Mouse (Mus musculus) MEL (cell line): Measurements from ENCODE around the gene Resp18. TPM values are rescaled to one million over a fixed set of nuclear protein-coding genes. Genes with fewer than 3 reads are reported as not detected.

Experiments
- DNase-seq: peaks from one replicate; pipeline ENCODE4 v3.0.0; 2011; ENCODE audit warnings: low read depth, low spot score
- H3K27ac ChIP-seq: 2 replicates; pipeline ENCODE4 v1.5.1; 2012; ENCODE audit warnings: low read depth, mild to moderate bottlenecking, control low read depth, low read length, moderate library complexity; ENCODE audit not compliant: control insufficient read depth
- H3K27me3 ChIP-seq, 2 experiments: fragments of 150-350 bp in 1 of 2; sonication (generic) in 1 of 2; 2 replicates each; pipeline ENCODE4 v1.6.1; 2012; ENCODE audit warnings: low read length in 2 of 2, mild to moderate bottlenecking in 2 of 2, improper control_type of control experiment in 1 of 2, moderate library complexity in 1 of 2; ENCODE audit not compliant: insufficient read depth in 2 of 2, control insufficient read depth in 1 of 2
- H3K36me3 ChIP-seq, 2 experiments: 2 replicates each; pipeline ENCODE4 v1.6.1; 2012 to 2014; ENCODE audit warnings: low read length in 2 of 2, improper control_type of control experiment in 1 of 2, inconsistent platforms in 1 of 2, mild to moderate bottlenecking in 1 of 2; ENCODE audit not compliant: insufficient read depth in 2 of 2, control insufficient read depth in 1 of 2
- H3K4me1 ChIP-seq, 2 experiments: fragments of 150-350 bp in 1 of 2; sonication (generic) in 1 of 2; 2 replicates each; pipeline ENCODE4 v1.6.1; 2012; ENCODE audit warnings: low read length in 2 of 2, improper control_type of control experiment in 1 of 2, mild to moderate bottlenecking in 1 of 2; ENCODE audit not compliant: insufficient read depth in 2 of 2, control insufficient read depth in 1 of 2
- H3K4me3 ChIP-seq, 2 experiments: fragments of 150-350 bp in 1 of 2; sonication (generic) in 1 of 2; 2 replicates each; pipeline ENCODE4 v1.5.1; 2012; ENCODE audit warnings: low read depth in 2 of 2, low read length in 2 of 2, mild to moderate bottlenecking in 2 of 2, moderate library complexity in 2 of 2, control low read depth in 1 of 2, improper control_type of control experiment in 1 of 2; ENCODE audit not compliant: control insufficient read depth in 1 of 2, insufficient read depth in 1 of 2
- H3K79me2 ChIP-seq: 2 replicates; pipeline ENCODE4 v1.6.1; 2012; ENCODE audit warnings: mild to moderate bottlenecking, low read length, moderate library complexity; ENCODE audit not compliant: control insufficient read depth, poor library complexity, insufficient read depth
- H3K9ac ChIP-seq: 2 replicates; pipeline ENCODE4 v1.6.1; 2012; ENCODE audit warnings: low read depth, mild to moderate bottlenecking, control low read depth, low read length, moderate library complexity; ENCODE audit not compliant: control insufficient read depth, poor library complexity, severe bottlenecking
- H3K9me3 ChIP-seq: fragments of 150-350 bp; sonication (generic); replicated peaks from 2 replicates; pipeline ENCODE4 v1.6.1; 2012; ENCODE audit warnings: mild to moderate bottlenecking, low read length, improper control_type of control experiment, moderate library complexity; ENCODE audit not compliant: insufficient read depth
- CHD1 ChIP-seq: IDR thresholded peaks from 2 replicates; pipeline ENCODE4 v1.6.1; 2012; ENCODE audit warnings: low read depth, mild to moderate bottlenecking, inconsistent platforms, low read length, improper control_type of control experiment
- CHD2 ChIP-seq: IDR thresholded peaks from 2 replicates; pipeline ENCODE4 v1.6.1; 2011; ENCODE audit warnings: low read length, improper control_type of control experiment
- CTCF ChIP-seq, 3 experiments: IDR thresholded peaks in 2 of 3; conservative IDR thresholded peaks in 1 of 3; 2 replicates each; pipeline ENCODE4 v1.5.1; 2011 to 2012; ENCODE audit warnings: low read length in 3 of 3, low read depth in 2 of 3, mild to moderate bottlenecking in 2 of 3, improper control_type of control experiment in 1 of 3, inconsistent platforms in 1 of 3, mixed read lengths in 1 of 3, moderate library complexity in 1 of 3; ENCODE audit not compliant: control insufficient read depth in 1 of 3, insufficient read depth in 1 of 3, poor library complexity in 1 of 3, severe bottlenecking in 1 of 3
- E2F4 ChIP-seq: IDR thresholded peaks from 2 replicates; pipeline ENCODE4 v1.6.1; 2011; ENCODE audit warnings: low read depth, low read length, improper control_type of control experiment, borderline replicate concordance
- ELF1 ChIP-seq: IDR thresholded peaks from 2 replicates; pipeline ENCODE4 v1.6.1; 2014; ENCODE audit warnings: low read depth, mild to moderate bottlenecking, inconsistent platforms, low read length, improper control_type of control experiment, moderate library complexity
- EP300 ChIP-seq, 2 experiments: IDR thresholded peaks; 2 replicates each; pipeline ENCODE4 v1.6.1; 2011; ENCODE audit warnings: improper control_type of control experiment in 2 of 2, low read length in 2 of 2, low read depth in 1 of 2, mild to moderate bottlenecking in 1 of 2
- ETS1 ChIP-seq: IDR thresholded peaks from 2 replicates; pipeline ENCODE4 v1.6.1; 2012; ENCODE audit warnings: low read depth, mild to moderate bottlenecking, inconsistent platforms, low read length, improper control_type of control experiment, moderate library complexity
- GABPA ChIP-seq: IDR thresholded peaks from 2 replicates; pipeline ENCODE4 v1.6.1; 2012; ENCODE audit warnings: low read depth, mild to moderate bottlenecking, inconsistent platforms, low read length, improper control_type of control experiment, moderate library complexity
- GATA1 ChIP-seq: IDR thresholded peaks from 2 replicates; pipeline ENCODE4 v1.6.1; 2011; ENCODE audit warnings: low read depth, low read length, improper control_type of control experiment
- HCFC1 ChIP-seq: IDR thresholded peaks from 2 replicates; pipeline ENCODE4 v1.6.1; 2012; ENCODE audit warnings: low read depth, mild to moderate bottlenecking, inconsistent platforms, low read length, improper control_type of control experiment, moderate library complexity
- KAT2A ChIP-seq: conservative IDR thresholded peaks from 2 replicates; pipeline ENCODE4 v1.6.1; 2012; ENCODE audit warnings: low read depth, low read length, improper control_type of control experiment, inconsistent platforms
- MAX ChIP-seq: IDR thresholded peaks from 2 replicates; pipeline ENCODE4 v1.6.1; 2011; ENCODE audit warnings: low read length, improper control_type of control experiment
- MEF2A ChIP-seq: IDR thresholded peaks from 2 replicates; pipeline ENCODE4 v1.6.1; 2014; ENCODE audit warnings: low read depth, mild to moderate bottlenecking, inconsistent platforms, low read length, improper control_type of control experiment; ENCODE audit not compliant: poor library complexity, insufficient replicate concordance, severe bottlenecking; ENCODE audit errors: extremely low read depth
- MXI1 ChIP-seq: IDR thresholded peaks from 2 replicates; pipeline ENCODE4 v1.6.1; 2011; ENCODE audit warnings: mild to moderate bottlenecking, low read depth, low read length, improper control_type of control experiment
- MYC ChIP-seq: IDR thresholded peaks from 2 replicates; pipeline ENCODE4 v1.6.1; 2011; ENCODE audit warnings: low read depth, mild to moderate bottlenecking, low read length, improper control_type of control experiment, moderate library complexity
- NRF1 ChIP-seq: IDR thresholded peaks from 2 replicates; pipeline ENCODE4 v1.6.1; 2014; ENCODE audit warnings: low read depth, mild to moderate bottlenecking, inconsistent platforms, low read length, improper control_type of control experiment, moderate library complexity; ENCODE audit not compliant: poor library complexity, insufficient read depth, severe bottlenecking
- POLR2A ChIP-seq, 2 experiments: IDR thresholded peaks; 2 replicates each; pipeline ENCODE4 v1.6.1; 2011 to 2012; ENCODE audit warnings: low read length in 2 of 2, mild to moderate bottlenecking in 2 of 2, control low read depth in 1 of 2, improper control_type of control experiment in 1 of 2, low read depth in 1 of 2, moderate library complexity in 1 of 2; ENCODE audit not compliant: control insufficient read depth in 1 of 2, insufficient read depth in 1 of 2, poor library complexity in 1 of 2
- POLR2AphosphoS2 ChIP-seq: IDR thresholded peaks from 2 replicates; pipeline ENCODE4 v1.6.1; 2011; ENCODE audit warnings: low read length, improper control_type of control experiment
- POLR2AphosphoS5 ChIP-seq: IDR thresholded peaks from 2 replicates; pipeline ENCODE4 v1.6.1; 2012; ENCODE audit warnings: low read depth, borderline replicate concordance, mild to moderate bottlenecking, inconsistent platforms, low read length, moderate library complexity, mixed read lengths
- RAD21 ChIP-seq: IDR thresholded peaks from 2 replicates; pipeline ENCODE4 v1.6.1; 2011; ENCODE audit warnings: mild to moderate bottlenecking, low read depth, low read length, improper control_type of control experiment
- RCOR1 ChIP-seq: IDR thresholded peaks from 2 replicates; pipeline ENCODE4 v1.6.1; 2012; ENCODE audit warnings: low read depth, mild to moderate bottlenecking, inconsistent platforms, low read length, improper control_type of control experiment
- SIN3A ChIP-seq: IDR thresholded peaks from 2 replicates; pipeline ENCODE4 v1.6.1; 2012; ENCODE audit warnings: low read length, improper control_type of control experiment, inconsistent platforms
- SMC3 ChIP-seq: IDR thresholded peaks from 2 replicates; pipeline ENCODE4 v1.6.1; 2011; ENCODE audit warnings: low read depth, low read length, improper control_type of control experiment
- TAL1 ChIP-seq: IDR thresholded peaks from 2 replicates; pipeline ENCODE4 v1.6.1; 2012; ENCODE audit warnings: mild to moderate bottlenecking, inconsistent platforms, low read length, moderate library complexity, mixed read lengths
- TBP ChIP-seq: IDR thresholded peaks from 2 replicates; pipeline ENCODE4 v1.8.0; 2011; ENCODE audit warnings: low read depth, low read length, improper control_type of control experiment
- TCF12 ChIP-seq: IDR thresholded peaks from 2 replicates; pipeline ENCODE4 v1.6.1; 2014; ENCODE audit warnings: low read depth, mild to moderate bottlenecking, inconsistent platforms, low read length, improper control_type of control experiment, moderate library complexity
- UBTF ChIP-seq: IDR thresholded peaks from 2 replicates; pipeline ENCODE4 v1.6.1; 2012; ENCODE audit warnings: low read depth, mild to moderate bottlenecking, inconsistent platforms, low read length, improper control_type of control experiment, moderate library complexity, borderline replicate concordance; ENCODE audit not compliant: insufficient read depth
- USF1 ChIP-seq: IDR thresholded peaks from 2 replicates; pipeline ENCODE4 v1.6.1; 2014; ENCODE audit warnings: low read depth, mild to moderate bottlenecking, inconsistent platforms, low read length, improper control_type of control experiment, moderate library complexity
- ZC3H11A ChIP-seq: IDR thresholded peaks from 2 replicates; pipeline ENCODE4 v1.6.1; 2012; ENCODE audit warnings: low read depth, mild to moderate bottlenecking, inconsistent platforms, low read length, improper control_type of control experiment
- ZKSCAN1 ChIP-seq: IDR thresholded peaks from 2 replicates; pipeline ENCODE4 v1.6.1; 2012; ENCODE audit warnings: low read depth, mild to moderate bottlenecking, inconsistent platforms, low read length, improper control_type of control experiment, moderate library complexity
- ZMIZ1 ChIP-seq: IDR thresholded peaks from 2 replicates; pipeline ENCODE4 v1.6.1; 2012; ENCODE audit warnings: low read depth, mild to moderate bottlenecking, inconsistent platforms, low read length, improper control_type of control experiment, moderate library complexity
- polyA plus RNA-seq, 2 experiments: library from polyadenylated mRNA; stranded (reverse) in 1 of 2; unstranded in 1 of 2; fragments of >175 nt in 1 of 2; fragments of >200 nt in 1 of 2; gene quantifications; 2 replicates each; pipeline versions ENCODE4 v1.2.1 to v1.2.4; 2012; ENCODE audit warnings: low replicate concordance in 2 of 2, low read depth in 1 of 2; ENCODE audit not compliant: insufficient read length in 2 of 2, insufficient read depth in 1 of 2, missing spikeins in 1 of 2
- total RNA-seq: library from RNA; depleted of rRNA; stranded (reverse); fragments of 300-350 nt; gene quantifications from 2 replicates; pipeline ENCODE4 v1.2.3, GENCODE M21; 2012

Resp18 gene
- total and polyA plus RNA-seq, 3 experiments, result not detected

- TF ChIP-seq ZKSCAN1 (no peak), CTCF (IDR thresholded peaks at IDR 0.05 in 2 of 3, conservative IDR thresholded peaks at IDR 0.05 in 1 of 3; ENCODE audit: control insufficient read depth in 1 of 3, insufficient read depth in 1 of 3, low read depth in 2 of 3, low read length in 3 of 3, poor library complexity in 1 of 3, severe bottlenecking in 1 of 3) (no peak), USF1 (no peak), SMC3 (no peak), NRF1 (0 out of 2 replicates have a peak, but pooled peaks have one; percentile 15), SIN3A (peak; percentile 71; the same call in 1 of the 2 replicates), EP300 (IDR thresholded peaks at IDR 0.05; ENCODE audit: low read depth in 1 of 2, low read length in 2 of 2) (peak; percentile 88 to 91), POLR2A (IDR thresholded peaks at IDR 0.05; ENCODE audit: control insufficient read depth in 1 of 2, insufficient read depth in 1 of 2, low read depth in 1 of 2, low read length in 2 of 2, poor library complexity in 1 of 2) (no peak), ELF1 (no peak), TBP (no peak), CHD2 (no peak), GABPA (no peak), RCOR1 (peak; percentile 75), E2F4 (no peak), MEF2A (no peak), RAD21 (no peak), TCF12 (peak; percentile 90), TAL1 (peak; percentile 93), GATA1 (peak; percentile 77), ZMIZ1 (no peak), MYC (no peak), ETS1 (peak; percentile 90), MXI1 (peak; percentile 40; the same call in 1 of the 2 replicates), POLR2AphosphoS2 (no peak), POLR2AphosphoS5 (no peak), KAT2A (no peak)
Measured at GRCm38 (mm10) chr1:75229158-75229557, 49.1 kb downstream of the Resp18 start (continued).

GRCm38 (mm10) chr1:75227653-75228052, 50.6 kb downstream of the Resp18 start:
- Histone ChIP-seq H3K79me2 (no peaks in the 10 kb centered on the region; the same call in 1 of the 2 replicates), H3K36me3 (peaks cover 0 to 61% of the 10 kb centered on the region in 2 experiments; a peak in 2 of 4 replicates), H3K27me3 (no peaks in the 10 kb centered on the region), H3K4me3 (no peak overlapping the region), H3K27ac (peak overlapping the region; percentile 53), H3K9me3 (no peaks in the 10 kb centered on the region), H3K4me1 (peaks cover 38 to 74% of the 10 kb centered on the region in 2 experiments), H3K9ac (peak overlapping the region; percentile 37)
- TF ChIP-seq MYC (no peak), UBTF (no peak), ZC3H11A (no peak), CHD1 (no peak), CHD2 (no peak), TBP (no peak), USF1 (no peak), MAX (no peak), NRF1 (no peak), CTCF (IDR thresholded peaks at IDR 0.05 in 2 of 3, conservative IDR thresholded peaks at IDR 0.05 in 1 of 3; ENCODE audit: control insufficient read depth in 1 of 3, insufficient read depth in 1 of 3, low read depth in 2 of 3, low read length in 3 of 3, poor library complexity in 1 of 3, severe bottlenecking in 1 of 3) (no peak), TCF12 (no peak), HCFC1 (no peak), POLR2A (IDR thresholded peaks at IDR 0.05; ENCODE audit: control insufficient read depth in 1 of 2, insufficient read depth in 1 of 2, low read depth in 1 of 2, low read length in 2 of 2, poor library complexity in 1 of 2) (no peak)
- DNase-seq, result no peak
